Mouse (Mus musculus): ENCODE results near the gene Gpr149. TPM values are rescaled to one million over a fixed set of nuclear protein-coding genes. Genes with fewer than 3 reads are reported as not detected.

The Gpr149 gene
- total RNA-seq (2021): not detected

- intact Hi-C loops (cut with DNase I): no loop called here
These were observed at the start of gene Gpr149 for GRCm38 (mm10) chr3:62604973-62605372. Gene Gpr149 (minus strand): TSS chr3:62605140.

GRCm38 (mm10) chr3:62650551-62650950 is 45.6 kb upstream of the Gpr149 start:
- no peak for DNase-seq
- intact Hi-C loops (cut with DNase I): no loop called here

More at GRCm38 (mm10) chr3:62604973-62605372, at the start of gene Gpr149:
- no peak for DNase-seq

DNA sequence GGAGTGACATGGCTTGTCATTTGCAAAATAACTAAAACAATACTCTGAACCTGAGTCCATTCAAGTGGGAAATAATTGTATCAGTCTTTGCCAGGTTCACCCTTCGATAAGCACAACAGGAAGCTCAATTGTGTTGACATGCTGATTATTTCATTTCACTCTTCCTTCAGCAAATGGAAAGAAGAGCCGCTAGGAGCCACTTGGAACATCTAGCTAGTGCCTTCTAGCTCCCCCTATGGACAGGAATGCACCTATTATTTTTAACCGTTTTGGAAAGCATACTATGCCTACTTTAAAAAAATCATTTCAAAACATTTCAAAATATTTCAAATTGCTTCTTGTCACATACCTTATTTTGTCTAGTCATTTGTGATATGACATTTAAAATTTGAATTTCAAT is 5.9 kb upstream of the Gpr149 start:
- DNase-seq: no peak
- intact Hi-C loops (cut with DNase I): no loop called here

DNA sequence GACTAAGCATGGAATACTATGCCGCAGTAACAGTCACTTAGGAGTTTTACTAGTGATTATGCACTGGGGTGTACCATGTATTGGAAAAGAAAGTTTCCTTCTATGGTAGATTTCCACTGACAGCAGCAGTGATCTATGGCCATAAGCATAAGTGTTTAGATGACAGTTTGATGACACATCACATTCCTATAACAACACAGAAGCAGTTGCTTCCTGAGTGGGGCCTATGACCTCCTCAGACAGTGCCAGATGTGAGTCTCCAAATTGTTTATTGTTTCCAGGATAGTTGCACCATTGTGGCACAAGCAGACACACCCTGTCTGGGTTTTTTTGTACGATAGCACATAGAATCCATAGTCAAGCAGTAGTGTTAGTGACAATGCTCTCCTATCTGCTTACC is 991 bp upstream of the Gpr149 start:
- intact Hi-C loops (cut with DNase I): no loop called here
- DNase-seq: no peak

DNA sequence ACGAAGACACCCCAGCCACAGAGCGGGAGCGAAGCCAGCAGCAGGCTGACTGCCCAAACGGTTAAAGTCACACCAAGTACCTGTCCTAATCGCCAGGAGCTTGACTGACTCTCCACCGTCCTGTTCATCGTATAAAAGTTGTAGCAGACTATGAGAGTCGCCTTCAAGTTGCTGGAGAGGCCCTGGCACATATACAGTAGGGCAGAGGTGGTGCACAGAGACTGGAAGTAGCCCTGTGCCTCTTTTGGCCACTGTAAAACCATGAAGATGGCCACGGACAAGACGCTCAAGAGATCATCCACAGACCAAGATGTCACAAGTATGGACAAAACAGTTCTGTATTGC is 921 bp downstream of the Gpr149 start:
- intact Hi-C loops (cut with DNase I): no loop called here
- DNase-seq: no peak

GRCm38 (mm10) chr3:62603231-62604046 is 1.5 kb downstream of the Gpr149 start:
- no peak for DNase-seq
- intact Hi-C loops (cut with DNase I): no loop called here

GRCm38 (mm10) chr3:62602466-62602865 is 2.5 kb downstream of the Gpr149 start:
- no peak for DNase-seq
- intact Hi-C loops (cut with DNase I): no loop called here

DNA sequence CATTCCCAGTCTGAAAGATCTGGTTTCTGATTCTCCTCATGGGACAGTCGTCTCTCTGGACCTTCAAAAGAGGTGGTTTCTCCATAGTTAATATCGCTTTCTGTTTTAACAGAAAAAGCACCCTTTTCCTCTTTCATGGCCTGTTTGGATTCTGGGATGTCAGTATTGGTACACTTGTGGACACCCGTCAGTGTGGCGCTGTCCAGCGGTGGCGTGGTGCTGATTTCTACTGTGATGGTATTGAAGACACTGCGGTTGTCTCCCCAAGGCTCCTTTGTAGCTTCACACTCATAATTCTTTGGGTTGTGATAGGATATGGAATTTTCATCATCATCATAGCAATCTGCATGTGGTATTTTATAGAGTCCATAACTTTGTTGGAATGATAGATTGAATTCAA is 10.1 kb downstream of the Gpr149 start:
- intact Hi-C loops (cut with DNase I): no loop called here
- peak in 1 of 2 experiments; percentile 15 for DNase-seq

DNA sequence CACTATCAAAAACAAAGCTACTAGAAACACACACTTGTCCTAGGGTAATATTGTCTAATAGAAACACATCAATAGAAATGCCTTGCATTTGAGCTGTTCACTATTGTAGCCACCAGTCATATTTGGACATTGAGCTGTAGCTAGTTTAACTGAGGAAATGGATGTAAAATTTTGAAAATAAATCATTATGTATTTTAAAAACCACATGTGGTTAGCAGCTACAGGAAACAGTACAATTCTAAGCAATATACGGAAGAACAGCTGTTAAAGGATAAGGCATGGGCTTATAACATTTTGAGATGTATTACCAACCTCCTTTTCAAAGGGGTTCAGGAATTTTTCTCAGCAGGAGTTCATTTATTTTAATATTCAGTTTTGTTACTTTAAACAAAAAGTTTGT is 19.9 kb downstream of the Gpr149 start:
- intact Hi-C loops (cut with DNase I): no loop called here

GRCm38 (mm10) chr3:62527593-62527992 is 77.3 kb downstream of the Gpr149 start:
- no peak for DNase-seq
- intact Hi-C loops (cut with DNase I): no loop called here

More for the DNA sequence above, 19.9 kb downstream of the Gpr149 start:
- DNase-seq: no peak

DNA sequence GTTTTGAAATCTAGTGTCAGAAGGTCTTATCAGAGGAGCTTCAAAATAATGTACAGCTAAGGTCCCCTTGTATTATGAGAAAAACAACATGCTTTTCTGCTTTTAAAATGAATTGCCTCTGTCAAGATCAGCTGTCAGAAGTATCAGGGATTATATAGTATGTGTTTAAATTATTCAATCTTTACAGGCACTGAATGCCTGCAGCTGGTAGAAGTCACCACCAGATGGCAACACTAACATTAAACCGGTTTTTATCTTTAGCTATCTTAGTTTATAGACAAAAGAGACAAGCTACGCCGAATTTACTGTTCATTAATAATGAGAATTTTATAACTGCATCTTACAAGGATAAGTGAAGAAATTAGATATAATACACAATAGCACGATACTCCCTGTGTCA is 77.8 kb downstream of the Gpr149 start:
- no peak for DNase-seq
- intact Hi-C loops (cut with DNase I): no loop called here

- no peak for DNase-seq
- intact Hi-C loops (cut with DNase I): no loop called here
These were observed 97.7 kb downstream of the Gpr149 start for GRCm38 (mm10) chr3:62507206-62507647.

DNA sequence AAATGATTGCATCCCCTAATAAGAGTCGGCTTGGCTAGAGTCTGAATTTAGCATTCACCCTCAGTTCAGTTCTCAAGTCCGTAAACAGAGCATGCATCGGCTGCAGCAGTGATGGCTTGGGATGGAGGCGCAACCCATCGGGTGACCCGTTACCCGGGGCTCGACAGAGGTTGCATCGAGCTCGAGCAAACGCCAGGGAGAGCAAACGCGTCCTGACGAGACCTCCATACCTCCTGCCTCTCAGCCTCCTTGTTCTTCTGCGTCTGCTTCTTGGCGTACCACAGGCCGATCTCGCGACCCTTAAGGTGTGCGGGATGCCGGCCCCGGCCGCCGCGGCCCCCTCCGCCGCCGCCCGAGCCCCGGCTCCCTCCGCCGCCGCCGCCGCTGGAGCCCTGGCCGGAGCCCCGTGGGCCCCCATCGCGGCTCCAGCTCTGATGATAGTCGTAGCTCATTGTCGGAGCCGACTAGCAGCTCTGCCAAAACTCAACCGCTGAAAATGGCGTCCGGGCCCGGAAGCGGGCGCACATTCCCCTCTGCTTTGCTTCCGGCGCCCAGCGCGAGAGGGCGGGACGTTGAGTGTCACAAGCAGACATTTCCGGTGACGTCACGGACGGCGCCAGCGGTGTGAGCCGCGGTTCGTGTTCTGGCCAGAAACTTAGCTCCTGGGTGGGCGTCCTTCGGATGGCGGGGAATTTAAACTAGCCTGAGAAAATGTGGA is 98.3 kb downstream of the Gpr149 start, which contains the start of gene Dhx36:
TSS of gene Dhx36 (minus strand) at position 517 of the 718 bp plus-strand sequence.
- intact Hi-C loops (cut with DNase I): no loop called here

GRCm38 (mm10) chr3:62505166-62505900 is 99.6 kb downstream of the Gpr149 start:
- intact Hi-C loops (cut with DNase I): no loop called here
- DNase-seq: no peak

More for the DNA sequence above, 98.3 kb downstream of the Gpr149 start, which contains the start of gene Dhx36:
- peak; percentile 96 to 97 for DNase-seq

DNA sequence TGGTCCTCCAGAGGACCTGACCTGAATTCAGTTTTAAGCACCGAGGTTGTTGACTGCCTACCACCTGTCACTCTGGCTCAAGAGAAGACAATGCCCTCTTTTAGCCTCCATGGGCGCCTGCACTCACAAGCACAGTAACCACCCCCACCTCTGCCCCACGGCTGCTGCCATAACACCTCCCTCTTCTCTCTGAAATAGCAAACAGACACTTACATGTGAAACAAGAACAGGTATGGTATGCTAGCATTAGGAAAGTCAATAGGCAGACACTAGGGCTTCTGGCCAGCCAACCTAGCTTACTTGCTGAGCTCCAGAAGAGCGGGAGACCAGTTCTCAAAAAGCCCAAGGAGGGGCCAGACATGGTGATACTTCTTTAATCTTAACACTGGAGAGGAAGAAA is 105.6 kb downstream of the Gpr149 start:
- intact Hi-C loops (cut with DNase I): no loop called here
- DNase-seq: no peak

GRCm38 (mm10) chr3:62492568-62492967 is 112.4 kb downstream of the Gpr149 start:
- intact Hi-C loops (cut with DNase I): no loop called here
- DNase-seq: no peak

- intact Hi-C loops (cut with DNase I): no loop called here
- DNase-seq: no peak
These were observed 120.6 kb downstream of the Gpr149 start for GRCm38 (mm10) chr3:62484340-62484739.

Measured in heart, postnatal 36 days (tissue).